Mouse (Mus musculus) liver, embryonic 12.5 days (tissue): Measurements from ENCODE around the gene Exosc2. TPM values are rescaled to one million over a fixed set of nuclear protein-coding genes. Genes with fewer than 3 reads are reported as not detected.
A peak's percentile ranks its signal among the peaks of the same experiment; 100 is the strongest.

Source experiments
- ATAC-seq: fragments of 200-750 bp; cut with Nextera tagmentation; 2 replicates; pipeline ENCODE4 v1.8.0; 2017; ENCODE audit warnings: moderate number of reproducible peaks, mild to moderate bottlenecking, moderate library complexity
- H3K27ac ChIP-seq: fragments of 300-500 bp; sonication (generic); 2 replicates; pipeline ENCODE4 v1.5.1; 2016; ENCODE audit warnings: mild to moderate bottlenecking
- H3K27me3 ChIP-seq: fragments of 300-500 bp; sonication (generic); replicated peaks from 2 replicates; pipeline ENCODE4 v1.6.1; 2016; ENCODE audit warnings: mild to moderate bottlenecking, moderate library complexity
- H3K36me3 ChIP-seq: fragments of 300-500 bp; sonication (generic); 2 replicates; pipeline ENCODE4 v1.6.1; 2016; ENCODE audit warnings: mild to moderate bottlenecking, moderate library complexity
- H3K4me1 ChIP-seq: fragments of 300-500 bp; sonication (generic); 2 replicates; pipeline ENCODE4 v1.6.1; 2016
- H3K4me2 ChIP-seq: fragments of 300-500 bp; sonication (generic); 2 replicates; pipeline ENCODE4 v1.6.1; 2016; ENCODE audit warnings: mild to moderate bottlenecking, moderate library complexity
- H3K4me3 ChIP-seq: fragments of 300-500 bp; sonication (generic); 2 replicates; pipeline ENCODE4 v1.5.1; 2016; ENCODE audit warnings: mild to moderate bottlenecking, moderate library complexity
- H3K9ac ChIP-seq: fragments of 300-500 bp; sonication (generic); 2 replicates; pipeline ENCODE4 v1.6.1; 2016; ENCODE audit warnings: mild to moderate bottlenecking, moderate library complexity
- H3K9me3 ChIP-seq: fragments of 300-500 bp; sonication (generic); replicated peaks from 2 replicates; pipeline ENCODE4 v1.6.1; 2016; ENCODE audit warnings: mild to moderate bottlenecking, moderate library complexity
- WGBS: fragments of 180-500 bp; shearing (Covaris S2); methylation state at CpG from one replicate; pipeline ENCODE4 v1.1.7; 2016; ENCODE audit not compliant: insufficient replicate concordance; 5-methylcytosine and 5-hydroxymethylcytosine counted together
- polyA plus RNA-seq: library from polyadenylated mRNA; unstranded; fragments of >200 nt; fragmentation: Nextera tagmentation; extraction: Ambion mirVana; gene quantifications from 2 replicates; pipeline ENCODE4 v1.2.1, GENCODE M21; 2016

The Exosc2 gene
- 57.8 and 64.9 TPM in 2 replicates for polyA plus RNA-seq

DNA sequence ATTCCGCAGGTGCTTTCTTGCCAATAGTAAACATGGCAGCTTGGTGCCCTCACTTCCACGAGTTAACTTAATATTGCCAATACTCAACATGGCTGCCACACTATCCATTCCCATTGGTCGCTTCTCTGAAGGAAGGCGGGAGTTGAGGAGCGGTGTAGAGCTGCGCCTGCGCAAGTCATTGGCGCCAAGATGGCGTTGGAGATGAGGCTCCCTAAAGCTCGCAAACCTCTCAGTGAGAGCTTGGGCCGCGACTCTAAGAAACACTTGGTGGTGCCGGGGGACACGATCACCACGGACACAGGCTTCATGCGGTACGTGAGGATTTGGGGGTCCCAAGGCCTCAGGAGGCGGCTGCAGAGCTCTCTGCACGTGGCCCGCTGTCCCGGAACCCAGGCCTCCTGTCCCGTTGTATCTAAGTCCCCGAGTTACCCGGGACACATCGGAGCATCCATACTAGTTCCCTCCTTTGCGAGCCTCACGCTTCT is at the start of gene Exosc2:
Gene Exosc2, plus strand, starts transcription at position 165 of the 485 bp plus-strand sequence.
- Histone ChIP-seq H3K27me3 (peaks cover 13% of the 10 kb centered on the region; the same call in 1 of the 2 replicates), H3K4me2 (peak within 1 kb of the TSS; percentile 71), H3K9me3 (no peaks in the 10 kb centered on the region), H3K4me3 (peak within 1 kb of the TSS; percentile 78), H3K4me1 (peaks cover 32% of the 10 kb centered on the region), H3K27ac (peak within 1 kb of the TSS; percentile 80), H3K9ac (peak within 1 kb of the TSS; percentile 81), H3K36me3 (peaks cover 37% of the 10 kb centered on the region)
- 1% methylated on average over 27 of the region's 27 CpGs for WGBS
- peak; percentile 95 for ATAC-seq

DNA sequence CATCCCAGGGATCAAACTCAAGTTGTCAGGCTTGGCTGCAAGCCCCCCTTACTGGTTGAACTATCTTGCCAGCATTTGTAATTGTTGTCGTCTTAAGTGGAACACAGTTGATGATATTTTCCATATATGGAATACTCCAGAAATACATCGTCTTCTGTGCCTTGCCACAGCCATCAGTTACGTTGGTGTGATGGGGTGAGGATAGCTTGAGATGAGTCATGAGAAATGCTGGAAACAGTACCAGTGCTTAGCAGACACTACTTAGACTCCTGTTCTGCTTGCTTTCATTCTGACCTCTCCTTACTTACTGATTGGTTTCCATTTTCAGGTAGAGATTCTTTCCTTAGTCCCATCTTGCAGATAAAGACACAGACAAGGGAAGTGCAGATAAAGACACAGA is 37.0 kb upstream of the Exosc2 start:
- Histone ChIP-seq H3K9ac (no peak overlapping the region), H3K27ac (no peak overlapping the region), H3K4me2 (no peak overlapping the region), H3K4me1 (peaks cover 19% of the 10 kb centered on the region; the same call in 1 of the 2 replicates), H3K27me3 (peaks cover 87% of the 10 kb centered on the region), H3K9me3 (no peaks in the 10 kb centered on the region), H3K36me3 (no peaks in the 10 kb centered on the region), H3K4me3 (no peak overlapping the region)
- 43% methylated on average over 3 of the region's 3 CpGs for WGBS
- ATAC-seq, result no peak

GRCm38 (mm10) chr2:31635281-31636137 is 35.0 kb upstream of the Exosc2 start:
- H3K9me3 ChIP-seq, result no peaks in the 10 kb centered on the region
- ATAC-seq, result no peak
- peak overlapping the region; percentile 16; the same call in 1 of the 2 replicates for H3K4me3 ChIP-seq
- no peaks in the 10 kb centered on the region for H3K36me3 ChIP-seq
- H3K9ac ChIP-seq, result no peak overlapping the region
- WGBS, result 4% methylated on average over 52 of the region's 52 CpGs
- peaks cover 100% of the 10 kb centered on the region for H3K27me3 ChIP-seq
- H3K4me2 ChIP-seq, result peak overlapping the region; percentile 28; the same call in 1 of the 2 replicates
- H3K27ac ChIP-seq, result no peak overlapping the region
- H3K4me1 ChIP-seq, result peaks cover 19% of the 10 kb centered on the region; the same call in 1 of the 2 replicates

DNA sequence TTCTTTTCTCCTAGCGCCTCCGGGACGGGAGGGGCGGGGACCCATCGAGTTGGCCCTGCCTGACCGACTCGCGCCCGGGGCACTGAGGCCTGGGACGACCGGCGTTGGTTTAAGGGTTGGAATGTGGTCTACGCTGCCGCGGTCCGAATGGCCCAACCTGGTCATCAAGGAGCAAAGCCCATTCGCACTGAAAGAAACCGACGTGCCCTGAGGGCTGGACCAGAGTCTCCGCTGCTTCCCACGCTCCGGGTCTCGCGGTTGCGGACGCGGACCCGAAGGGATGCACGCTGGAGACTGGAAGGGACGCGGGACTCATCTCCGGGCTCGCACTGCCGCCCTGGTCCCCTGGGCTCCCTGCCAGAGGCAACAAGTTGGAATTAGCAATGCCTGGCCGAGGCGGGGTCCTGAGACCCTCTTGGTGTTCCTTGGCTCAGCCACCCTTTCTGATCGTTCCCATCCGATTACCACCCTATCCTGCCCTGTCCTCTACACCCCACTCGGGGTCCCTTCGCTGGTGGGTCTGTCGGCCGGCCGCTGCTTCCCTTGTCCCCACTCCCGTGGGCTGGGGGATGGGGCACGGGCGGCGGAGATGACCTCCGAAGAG is 34.3 kb upstream of the Exosc2 start:
- Histone ChIP-seq H3K27ac (no peak overlapping the region), H3K4me2 (peak overlapping the region; percentile 22; the same call in 1 of the 2 replicates), H3K9me3 (no peaks in the 10 kb centered on the region), H3K4me3 (peak overlapping the region; percentile 16), H3K36me3 (no peaks in the 10 kb centered on the region), H3K27me3 (peaks cover 100% of the 10 kb centered on the region), H3K4me1 (peaks cover 19% of the 10 kb centered on the region; the same call in 1 of the 2 replicates), H3K9ac (no peak overlapping the region)
- 2% methylated on average over 48 of the region's 48 CpGs for WGBS
- ATAC-seq, result no peak

GRCm38 (mm10) chr2:31636742-31637141 is 33.8 kb upstream of the Exosc2 start:
- Histone ChIP-seq H3K9ac (no peak overlapping the region), H3K36me3 (no peaks in the 10 kb centered on the region), H3K4me1 (peaks cover 19% of the 10 kb centered on the region; the same call in 1 of the 2 replicates), H3K9me3 (no peaks in the 10 kb centered on the region), H3K4me3 (no peak overlapping the region; the same call in 1 of the 2 replicates), H3K4me2 (peak overlapping the region; percentile 22; the same call in 1 of the 2 replicates), H3K27ac (no peak overlapping the region), H3K27me3 (peaks cover 100% of the 10 kb centered on the region)
- no peak for ATAC-seq
- 6% methylated on average over 35 of the region's 35 CpGs for WGBS

DNA sequence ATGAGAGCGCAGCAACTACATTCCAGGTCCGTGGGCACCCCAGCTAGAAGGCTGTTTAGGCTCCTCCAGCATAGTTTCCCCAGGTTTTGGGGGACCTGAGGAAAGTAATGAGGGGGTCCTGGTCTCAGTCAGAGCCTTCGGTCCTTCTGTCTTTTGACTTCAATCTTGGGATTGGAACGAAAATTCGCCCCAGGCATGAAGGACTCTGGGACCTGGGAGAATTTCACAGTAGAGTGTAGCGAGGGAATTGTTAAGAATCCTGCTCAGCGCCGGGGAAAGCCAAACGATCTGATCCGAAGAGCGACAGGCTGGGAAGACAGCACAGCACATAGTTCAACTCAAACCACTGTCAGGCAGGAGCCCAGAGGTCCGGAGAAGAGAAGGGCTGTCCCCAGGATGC is 33.2 kb upstream of the Exosc2 start:
- whole genome bisulfite sequencing, result 2% methylated on average over 12 of the region's 12 CpGs
- H3K36me3 ChIP-seq, result no peaks in the 10 kb centered on the region
- H3K27me3 ChIP-seq, result peaks cover 100% of the 10 kb centered on the region
- H3K9ac ChIP-seq, result no peak overlapping the region
- no peak overlapping the region for H3K4me3 ChIP-seq
- no peaks in the 10 kb centered on the region for H3K9me3 ChIP-seq
- H3K4me1 ChIP-seq, result peaks cover 19% of the 10 kb centered on the region; the same call in 1 of the 2 replicates
- no peak overlapping the region for H3K4me2 ChIP-seq
- no peak overlapping the region for H3K27ac ChIP-seq
- no peak for ATAC-seq

GRCm38 (mm10) chr2:31637807-31638206 is 32.7 kb upstream of the Exosc2 start:
- peaks cover 19% of the 10 kb centered on the region; the same call in 1 of the 2 replicates for H3K4me1 ChIP-seq
- H3K9me3 ChIP-seq, result no peaks in the 10 kb centered on the region
- no peak overlapping the region for H3K4me2 ChIP-seq
- WGBS, result 2% methylated on average over 22 of the region's 22 CpGs
- H3K9ac ChIP-seq, result no peak overlapping the region
- H3K4me3 ChIP-seq, result no peak overlapping the region
- no peak overlapping the region for H3K27ac ChIP-seq
- peaks cover 100% of the 10 kb centered on the region for H3K27me3 ChIP-seq
- no peak for ATAC-seq
- no peaks in the 10 kb centered on the region for H3K36me3 ChIP-seq

GRCm38 (mm10) chr2:31638581-31639465 is 31.7 kb upstream of the Exosc2 start:
- H3K4me1 ChIP-seq, result peaks cover 19% of the 10 kb centered on the region; the same call in 1 of the 2 replicates
- H3K36me3 ChIP-seq, result no peaks in the 10 kb centered on the region
- no peak overlapping the region for H3K27ac ChIP-seq
- peaks cover 100% of the 10 kb centered on the region for H3K27me3 ChIP-seq
- 1% methylated on average over 31 of the region's 34 CpGs for WGBS
- no peak overlapping the region for H3K9ac ChIP-seq
- no peak overlapping the region for H3K4me3 ChIP-seq
- no peaks in the 10 kb centered on the region for H3K9me3 ChIP-seq
- ATAC-seq, result no peak
- H3K4me2 ChIP-seq, result no peak overlapping the region

GRCm38 (mm10) chr2:31639466-31639760 is 31.1 kb upstream of the Exosc2 start:
- 2% methylated on average over 13 of the region's 13 CpGs for WGBS
- H3K4me2 ChIP-seq, result no peak overlapping the region

DNA sequence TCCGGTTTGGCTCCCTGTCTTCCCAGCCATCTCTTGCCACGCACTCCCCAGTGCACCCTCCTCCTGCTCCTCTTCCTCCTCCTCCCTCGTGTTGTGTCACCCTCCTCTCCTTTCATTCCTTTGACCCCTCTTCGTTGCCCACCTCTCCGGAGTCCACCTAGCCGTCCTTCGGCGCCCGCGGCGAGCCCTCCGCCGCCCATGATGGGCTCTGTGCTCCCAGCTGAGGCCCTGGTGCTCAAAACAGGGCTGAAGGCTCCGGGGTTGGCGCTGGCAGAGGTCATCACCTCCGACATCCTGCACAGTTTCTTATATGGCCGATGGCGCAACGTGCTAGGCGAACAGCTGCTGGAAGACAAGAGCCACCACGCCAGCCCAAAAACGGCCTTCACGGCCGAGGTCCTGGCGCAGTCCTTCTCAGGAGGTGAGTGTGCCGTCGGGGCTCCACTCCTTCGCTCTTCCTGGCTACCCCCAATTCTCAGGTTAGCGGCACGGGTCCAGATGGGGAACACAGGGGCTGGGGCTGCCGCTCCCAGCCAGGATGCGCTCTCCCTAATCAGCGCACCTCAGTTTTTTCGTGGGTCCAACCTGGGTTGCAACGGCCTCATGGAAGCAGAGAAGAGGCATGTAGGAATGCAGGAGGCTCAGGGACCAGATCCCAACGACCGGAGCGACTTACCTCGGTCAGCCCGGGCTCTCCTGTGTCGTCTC is 30.5 kb upstream of the Exosc2 start, which contains the start of gene Prdm12:
Gene Prdm12, plus strand, starts transcription at position 137 of the 708 bp plus-strand sequence.
- no peak within 1 kb of the TSS for H3K27ac ChIP-seq
- no peaks in the 10 kb centered on the region for H3K36me3 ChIP-seq
- 3% methylated on average over 41 of the region's 41 CpGs for WGBS
- no peaks in the 10 kb centered on the region for H3K9me3 ChIP-seq
- no peak within 1 kb of the TSS for H3K4me3 ChIP-seq
- no peak for ATAC-seq
- H3K27me3 ChIP-seq, result peaks cover 100% of the 10 kb centered on the region
- H3K4me2 ChIP-seq, result no peak within 1 kb of the TSS
- no peak within 1 kb of the TSS for H3K9ac ChIP-seq
- H3K4me1 ChIP-seq, result peaks cover 19% of the 10 kb centered on the region; the same call in 1 of the 2 replicates

More at GRCm38 (mm10) chr2:31639466-31639760, 31.1 kb upstream of the Exosc2 start:
- H3K4me1 ChIP-seq, result peaks cover 19% of the 10 kb centered on the region; the same call in 1 of the 2 replicates
- H3K36me3 ChIP-seq, result no peaks in the 10 kb centered on the region
- no peaks in the 10 kb centered on the region for H3K9me3 ChIP-seq
- peaks cover 100% of the 10 kb centered on the region for H3K27me3 ChIP-seq
- no peak overlapping the region for H3K4me3 ChIP-seq
- no peak overlapping the region for H3K27ac ChIP-seq
- no peak for ATAC-seq
- H3K9ac ChIP-seq, result no peak overlapping the region
